Mouse (Mus musculus) testis, adult 2 months (tissue): ENCODE measurements around the gene Degs1. TPM values are rescaled to one million over a fixed set of nuclear protein-coding genes. Genes with fewer than 3 reads are reported as not detected.

Experiments
- H3K27ac ChIP-seq: fragments of 200-500 bp; 2 replicates; pipeline ENCODE4 v1.5.1; 2012; ENCODE audit warnings: low read depth, low read length; ENCODE audit not compliant: control insufficient read depth, insufficient read depth
- H3K27me3 ChIP-seq: fragments of 200-500 bp; 2 replicates; pipeline ENCODE4 v1.6.1; 2012; ENCODE audit warnings: mild to moderate bottlenecking, low read length, moderate library complexity; ENCODE audit not compliant: control insufficient read depth, insufficient read depth
- H3K36me3 ChIP-seq: fragments of 200-500 bp; 2 replicates; pipeline ENCODE4 v1.6.1; 2012; ENCODE audit warnings: mild to moderate bottlenecking, low read length; ENCODE audit not compliant: control insufficient read depth, insufficient read depth
- H3K4me1 ChIP-seq: fragments of 200-500 bp; 2 replicates; pipeline ENCODE4 v1.6.1; 2012; ENCODE audit warnings: low read length; ENCODE audit not compliant: control insufficient read depth, insufficient read depth
- H3K4me3 ChIP-seq: fragments of 200-500 bp; 2 replicates; pipeline ENCODE4 v1.5.1; 2012; ENCODE audit warnings: low read depth, mild to moderate bottlenecking, low read length, moderate library complexity, mixed read lengths; ENCODE audit not compliant: control insufficient read depth
- CTCF ChIP-seq: fragments of 200-500 bp; IDR thresholded peaks from 2 replicates; pipeline ENCODE4 v1.5.1; 2012; ENCODE audit warnings: low read depth, mild to moderate bottlenecking, inconsistent platforms, low read length, moderate library complexity; ENCODE audit not compliant: control insufficient read depth, insufficient read depth, insufficient replicate concordance
- POLR2A ChIP-seq: fragments of 200-500 bp; IDR thresholded peaks from 2 replicates; pipeline ENCODE4 v1.6.1; 2012; ENCODE audit warnings: low read depth, mild to moderate bottlenecking, inconsistent platforms, low read length, moderate library complexity; ENCODE audit not compliant: control insufficient read depth
- polyA plus RNA-seq: library from polyadenylated mRNA; depleted of rRNA; stranded (reverse); fragments of >200 nt; gene quantifications from 2 replicates; pipeline ENCODE4 v1.2.3, GENCODE M21; 2012; rRNA removed

The Degs1 gene
- polyA plus RNA-seq, 1 experiment = 10.6 TPM

DNA sequence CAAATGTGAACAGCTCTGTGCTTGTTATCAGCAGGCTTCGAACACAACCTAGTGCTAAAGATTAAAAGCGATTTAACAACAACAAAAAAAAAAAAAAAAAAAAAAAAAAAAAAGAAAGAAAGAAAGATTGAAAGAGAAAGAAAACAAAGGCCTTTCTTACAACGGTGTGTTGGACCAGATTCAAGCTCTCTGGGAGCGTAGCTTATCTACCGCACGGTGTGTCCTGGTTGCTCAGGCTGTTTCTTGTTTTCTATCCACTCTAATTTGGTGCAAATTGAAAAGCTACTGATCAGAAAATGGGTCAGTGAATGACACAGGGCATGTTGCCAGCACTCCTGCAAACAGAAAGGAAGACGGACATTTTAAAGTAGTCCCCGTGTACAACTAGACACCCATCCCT lies 33.3 kb downstream of the Degs1 start:
- Histone ChIP-seq H3K4me3 (no peak overlapping the region), H3K27me3 (no peaks in the 10 kb centered on the region), H3K4me1 (no peaks in the 10 kb centered on the region), H3K36me3 (no peaks in the 10 kb centered on the region), H3K27ac (no peak overlapping the region)
- no peak for TF ChIP-seq POLR2A
- no peak for TF ChIP-seq CTCF

DNA sequence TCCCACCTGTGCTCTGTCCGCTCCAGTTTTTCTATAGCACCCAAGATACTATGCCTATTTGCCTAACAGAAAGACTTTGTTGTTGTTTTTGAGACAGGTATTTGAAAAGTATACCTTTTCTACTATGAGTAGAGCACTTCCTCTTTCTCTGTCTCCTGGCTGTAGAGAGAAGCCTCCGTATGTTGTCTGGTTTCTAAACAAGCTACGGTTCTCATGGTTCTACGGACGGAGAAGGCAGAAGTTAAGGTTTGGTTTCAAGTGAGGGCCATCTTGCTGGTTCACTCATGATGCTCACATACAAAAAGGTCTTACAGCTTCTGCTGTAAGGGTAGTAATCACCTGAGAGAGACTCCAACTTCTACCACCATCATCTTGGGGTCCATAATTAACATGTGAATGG lies 37.6 kb downstream of the Degs1 start:
- Histone ChIP-seq H3K27ac (no peak overlapping the region), H3K4me3 (no peak overlapping the region), H3K27me3 (no peaks in the 10 kb centered on the region), H3K36me3 (no peaks in the 10 kb centered on the region), H3K4me1 (no peaks in the 10 kb centered on the region)
- TF ChIP-seq CTCF (no peak), POLR2A (no peak)

- H3K36me3 ChIP-seq = no peaks in the 10 kb centered on the region
- TF ChIP-seq POLR2A (no peak), CTCF (no peak)
- no peak overlapping the region for H3K4me3 ChIP-seq
- H3K27me3 ChIP-seq = no peaks in the 10 kb centered on the region
- no peak overlapping the region for H3K27ac ChIP-seq
- H3K4me1 ChIP-seq = no peaks in the 10 kb centered on the region
Observed at GRCm38 (mm10) chr1:182238056-182238703, 44.4 kb downstream of the Degs1 start.

- no peak overlapping the region for H3K27ac ChIP-seq
- TF ChIP-seq POLR2A (no peak), CTCF (no peak)
Observed at GRCm38 (mm10) chr1:182237386-182237785, 45.2 kb downstream of the Degs1 start.

GRCm38 (mm10) chr1:182235174-182235573 lies 47.4 kb downstream of the Degs1 start:
- no peaks in the 10 kb centered on the region for H3K36me3 ChIP-seq

More at GRCm38 (mm10) chr1:182237386-182237785, 45.2 kb downstream of the Degs1 start:
- Histone ChIP-seq H3K36me3 (no peaks in the 10 kb centered on the region), H3K27me3 (no peaks in the 10 kb centered on the region), H3K4me3 (no peak overlapping the region), H3K4me1 (no peaks in the 10 kb centered on the region)

DNA sequence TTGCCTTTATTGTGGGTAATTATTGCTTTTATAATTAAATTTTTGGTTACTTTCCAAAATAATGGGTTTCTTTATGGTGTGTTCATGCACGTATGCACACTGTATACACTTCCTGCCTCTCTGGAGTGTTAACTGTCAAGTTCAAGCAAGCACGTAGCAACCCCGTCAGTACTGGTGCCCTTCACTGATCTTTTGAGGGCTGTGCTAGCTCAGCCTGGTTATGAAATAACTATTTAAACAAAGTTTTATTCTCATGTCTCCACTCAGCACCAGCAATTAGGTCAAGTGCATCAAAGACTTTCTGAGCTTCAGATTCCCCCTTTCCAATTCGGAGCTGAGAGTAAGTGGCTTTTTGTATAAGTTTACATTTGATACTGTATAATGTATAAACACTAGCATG lies 53.2 kb downstream of the Degs1 start:
- TF ChIP-seq POLR2A (no peak), CTCF (no peak)
- Histone ChIP-seq H3K27ac (no peak overlapping the region), H3K27me3 (no peaks in the 10 kb centered on the region), H3K4me3 (no peak overlapping the region), H3K36me3 (no peaks in the 10 kb centered on the region), H3K4me1 (peaks cover 3% of the 10 kb centered on the region)

More at GRCm38 (mm10) chr1:182235174-182235573, 47.4 kb downstream of the Degs1 start:
- Histone ChIP-seq H3K27ac (no peak overlapping the region), H3K4me1 (no peaks in the 10 kb centered on the region), H3K27me3 (no peaks in the 10 kb centered on the region), H3K4me3 (no peak overlapping the region)
- TF ChIP-seq POLR2A (no peak), CTCF (no peak)

GRCm38 (mm10) chr1:182227141-182227963 lies 55.3 kb downstream of the Degs1 start:
- H3K36me3 ChIP-seq = no peaks in the 10 kb centered on the region
- TF ChIP-seq POLR2A (no peak), CTCF (no peak)
- H3K27me3 ChIP-seq = no peaks in the 10 kb centered on the region
- no peak overlapping the region for H3K4me3 ChIP-seq
- no peak overlapping the region for H3K27ac ChIP-seq
- peaks cover 3% of the 10 kb centered on the region for H3K4me1 ChIP-seq

DNA sequence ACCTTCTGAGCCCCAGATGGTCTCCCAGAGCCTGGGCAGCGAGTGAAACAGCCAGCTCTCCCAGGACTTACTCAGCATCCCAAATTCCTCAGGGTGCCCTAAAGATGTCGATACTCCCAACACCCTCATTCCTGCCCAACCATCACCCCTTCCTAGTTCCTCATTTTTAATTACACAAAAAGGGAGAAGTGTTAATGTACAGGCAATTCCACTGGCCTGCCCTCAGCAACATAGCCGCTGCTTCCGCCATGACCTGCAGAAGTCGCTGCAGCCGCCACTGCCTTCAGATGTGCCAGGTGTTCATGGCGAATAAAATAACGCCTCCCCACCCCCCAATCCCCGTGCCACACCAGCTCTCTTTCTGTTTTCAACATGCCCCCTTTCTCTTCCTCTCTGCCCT lies 56.3 kb downstream of the Degs1 start:
- no peaks in the 10 kb centered on the region for H3K27me3 ChIP-seq
- no peak overlapping the region for H3K4me3 ChIP-seq
- H3K27ac ChIP-seq = no peak overlapping the region
- H3K4me1 ChIP-seq = peaks cover 3% of the 10 kb centered on the region
- H3K36me3 ChIP-seq = no peaks in the 10 kb centered on the region
- no peak for TF ChIP-seq CTCF
- TF ChIP-seq POLR2A = no peak

Other genes starting within 250 kb of the Degs1 start
- 96.3 and 98.7 TPM in 2 replicates for gene Srp9, start 158.1 kb downstream of the Degs1 start, polyA plus RNA-seq
- gene Vmn1r1, start 118.3 kb downstream of the Degs1 start, polyA plus RNA-seq = not detected in 2 replicates
- 6.8 and 7.9 TPM in 2 replicates for gene Fbxo28, start 58.8 kb upstream of the Degs1 start, polyA plus RNA-seq
- gene Trp53bp2, start 126.4 kb upstream of the Degs1 start, polyA plus RNA-seq = 4.5 and 4.6 TPM in 2 replicates
- 2.4 and 2.8 TPM in 2 replicates for gene Capn2, start 234.8 kb upstream of the Degs1 start, polyA plus RNA-seq